Mouse (Mus musculus) heart, postnatal 25 days (tissue): ENCODE results near the gene Telo2. TPM values are rescaled to one million over a fixed set of nuclear protein-coding genes. Genes with fewer than 3 reads are reported as not detected.

Experiments
- DNase-seq: peaks from one replicate; pipeline ENCODE4 v3.0.0; 2022; ENCODE audit warnings: low spot score
- intact Hi-C: fragments of 180-260 bp; cut with DNase I; formaldehyde crosslinking; loops from one replicate; pipeline ENCODE4 v1.15.1; 2025
- total RNA-seq, 2 experiments: library from RNA; stranded (reverse); gene quantifications; 2 replicates each; pipeline ENCODE4 v1.2.3; 2021

Gene Telo2
- total RNA-seq, 2 experiments from 2014 or later, result 10.8 to 12.2 TPM

GRCm38 (mm10) chr17:25064351-25064750, 51.4 kb downstream of the Telo2 start:
- intact Hi-C loops, result loop anchor here (1.0 kb wide), 1 partner anchor 15 kb away; no protein-coding TSS in a partner anchor
- DNase-seq, result peak; percentile 83

- DNase-seq, result no peak
- intact Hi-C loops, result loop anchor here (1.0 kb wide), 1 partner anchor 15 kb away; no protein-coding TSS in a partner anchor
Observed at GRCm38 (mm10) chr17:25063872-25064271, 51.9 kb downstream of the Telo2 start.

GRCm38 (mm10) chr17:25063261-25063660, 52.5 kb downstream of the Telo2 start:
- intact Hi-C loops, result no loop called here
- no peak for DNase-seq

GRCm38 (mm10) chr17:25057041-25057440, 58.7 kb downstream of the Telo2 start:
- no peak for DNase-seq

GRCm38 (mm10) chr17:25053274-25053673, 62.5 kb downstream of the Telo2 start:
- DNase-seq, result no peak
- intact Hi-C loops, result no loop called here

More at GRCm38 (mm10) chr17:25057041-25057440, 58.7 kb downstream of the Telo2 start:
- intact Hi-C loops, result no loop called here

Other genes starting within 250 kb of the Telo2 start
- 1 to 10 TPM; 6.9 TPM for gene Igfals, start 250.0 kb downstream of the Telo2 start, total RNA-seq
- 10 to 100 TPM; 18.2 to 19.4 TPM for gene Nubp2, start 229.6 kb downstream of the Telo2 start, total RNA-seq
- 10 to 100 TPM; 33.4 to 36.3 TPM for gene Spsb3, start 229.3 kb downstream of the Telo2 start, total RNA-seq
- 10 to 100 TPM; 17.8 to 19.9 TPM for gene Eme2, start 220.9 kb downstream of the Telo2 start, total RNA-seq
- 100 to 1,000 TPM; 110 to 111 TPM for gene Mrps34, start 220.9 kb downstream of the Telo2 start, total RNA-seq
- 10 to 100 TPM; 33.9 to 35.6 TPM for gene Nme3, start 219.5 kb downstream of the Telo2 start, total RNA-seq
- gene Mapk8ip3, start 179.0 kb downstream of the Telo2 start, total RNA-seq, result 10 to 100 TPM; 65.1 to 70.2 TPM
- gene Jpt2, start 155.3 kb downstream of the Telo2 start, total RNA-seq, result 1 to 10 TPM; 8.4 to 8.6 TPM
- 10 to 100 TPM; 10.8 to 13.3 TPM for gene Cramp1l, start 100.2 kb downstream of the Telo2 start, total RNA-seq
- 1 to 10 TPM; 4.9 to 6.6 TPM for gene Ift140, start 99.9 kb downstream of the Telo2 start, total RNA-seq
- gene Tmem204, start 32.4 kb downstream of the Telo2 start, total RNA-seq, result 10 to 100 TPM; 34.5 to 41.7 TPM
- gene Ptx4, start 4.8 kb upstream of the Telo2 start, total RNA-seq, result 1 to 10 TPM; 3.7 to 6.7 TPM
- 10 to 100 TPM; 25.5 to 27.5 TPM for gene Clcn7, start 17.4 kb upstream of the Telo2 start, total RNA-seq
- not detected for gene Ccdc154, start 46.5 kb upstream of the Telo2 start, total RNA-seq
- gene Gm38655, start 59.5 kb upstream of the Telo2 start, total RNA-seq, result not detected
- gene BC003965, start 68.6 kb upstream of the Telo2 start, total RNA-seq, result 10 to 100 TPM; 22.1 to 23.2 TPM
- gene Unkl, start 72.4 kb upstream of the Telo2 start, total RNA-seq, result 1 to 10 TPM; 8.4 to 9.6 TPM
- gene Gnptg, start 124.2 kb upstream of the Telo2 start, total RNA-seq, result 10 to 100 TPM; 10.8 to 12.3 TPM
- gene Tsr3, start 124.2 kb upstream of the Telo2 start, total RNA-seq, result 1 to 10 TPM; 7.4 to 8.7 TPM
- under 1 TPM; 0.55 to 0.61 TPM for gene Baiap3, start 140.4 kb upstream of the Telo2 start, total RNA-seq
- 10 to 100 TPM; 91.6 to 97.5 TPM for gene Ube2i, start 158.7 kb upstream of the Telo2 start, total RNA-seq
- under 1 TPM; 0.22 to 0.29 TPM for gene Prss34, start 182.4 kb upstream of the Telo2 start, total RNA-seq
- not detected for gene Prss28, start 192.7 kb upstream of the Telo2 start, total RNA-seq
- not detected for gene Prss29, start 202.7 kb upstream of the Telo2 start, total RNA-seq
- under 1 TPM; 0.47 to 0.84 TPM for gene Tpsab1, start 229.6 kb upstream of the Telo2 start, total RNA-seq